Mouse (Mus musculus) small intestine, adult 2 months (tissue): ENCODE data around the gene Rabgap1l.

Source experiments
- CTCF ChIP-seq: fragments of 200-500 bp; IDR thresholded peaks from 2 replicates; pipeline ENCODE4 v1.5.1; 2012; ENCODE audit warnings: low read depth, mild to moderate bottlenecking, control low read depth, inconsistent platforms, low read length, moderate library complexity, mixed read lengths; ENCODE audit not compliant: insufficient replicate concordance, insufficient read length; ENCODE audit errors: extremely low read depth
- POLR2A ChIP-seq: fragments of 200-500 bp; IDR thresholded peaks from 2 replicates; pipeline ENCODE4 v1.6.1; 2012; ENCODE audit warnings: low read depth, mild to moderate bottlenecking, control low read depth, inconsistent platforms, low read length, moderate library complexity

DNA sequence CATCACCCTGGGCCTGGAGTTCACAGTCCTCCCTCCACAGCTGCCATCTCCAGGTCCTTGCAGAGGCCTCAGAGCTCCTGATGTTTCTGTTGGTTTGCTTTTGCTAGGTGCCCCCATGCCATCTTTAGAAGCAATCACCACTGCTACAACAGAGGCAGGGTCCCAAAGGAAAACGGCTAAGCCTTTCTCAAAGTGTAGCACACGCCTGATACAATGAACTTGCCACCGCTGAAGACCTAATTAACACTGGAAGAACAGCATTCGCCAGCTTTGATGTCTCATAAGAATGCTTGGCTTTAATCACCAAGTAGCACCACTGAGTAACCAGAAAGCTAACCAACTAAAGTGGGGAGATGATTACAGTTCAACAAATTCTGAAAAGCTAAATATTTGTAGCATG lies 226.6 kb downstream of the Rabgap1l start:
- no peak for TF ChIP-seq CTCF
- TF ChIP-seq POLR2A, result no peak
